Mouse (Mus musculus): ENCODE data around the gene Mapkapk2. TPM values are rescaled to one million over a fixed set of nuclear protein-coding genes. Genes with fewer than 3 reads are reported as not detected.
A peak's percentile ranks its signal among the peaks of the same experiment; 100 is the strongest.

The Mapkapk2 gene
- polyA plus RNA-seq, 1 experiment from 2014 or later = 57.5 TPM

DNA sequence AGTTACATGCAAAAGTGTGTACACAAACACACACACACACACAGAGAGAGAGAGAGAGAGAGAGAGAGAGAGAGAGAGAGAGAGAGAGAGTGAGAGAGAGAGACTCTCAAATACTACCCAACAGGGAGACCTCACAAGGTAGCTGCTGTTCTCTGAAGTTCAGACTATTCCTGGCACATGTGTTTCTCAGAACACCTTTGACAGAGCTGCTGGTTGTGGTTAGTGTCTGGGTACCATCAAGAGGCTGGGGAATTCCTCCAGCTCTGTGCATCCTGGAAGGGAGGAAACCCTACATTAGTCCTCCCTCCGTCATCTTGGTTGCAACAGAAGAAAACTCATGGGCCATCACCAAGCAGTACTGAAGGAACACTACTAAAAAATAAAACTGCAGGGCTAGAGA, 16.9 kb downstream of the Mapkapk2 start:
- no peak overlapping the region for H3K9ac ChIP-seq
- H3K36me3 ChIP-seq = no peaks in the 10 kb centered on the region
- no peaks in the 10 kb centered on the region for H3K9me3 ChIP-seq (replicated peaks)
- ATAC-seq (replicated peaks; ENCODE audit: insufficient number of reproducible peaks, insufficient read depth, low FRiP score, low read depth) = no peak
- no peaks in the 10 kb centered on the region for H3K27me3 ChIP-seq
- 77% methylated on average over 1 of the region's 1 CpGs for WGBS
- H3K27ac ChIP-seq = peak overlapping the region; percentile 53
- H3K4me3 ChIP-seq = no peak overlapping the region
- H3K4me1 ChIP-seq (replicated peaks) = peaks cover 97% of the 10 kb centered on the region
- no peak overlapping the region for H3K4me2 ChIP-seq

DNA sequence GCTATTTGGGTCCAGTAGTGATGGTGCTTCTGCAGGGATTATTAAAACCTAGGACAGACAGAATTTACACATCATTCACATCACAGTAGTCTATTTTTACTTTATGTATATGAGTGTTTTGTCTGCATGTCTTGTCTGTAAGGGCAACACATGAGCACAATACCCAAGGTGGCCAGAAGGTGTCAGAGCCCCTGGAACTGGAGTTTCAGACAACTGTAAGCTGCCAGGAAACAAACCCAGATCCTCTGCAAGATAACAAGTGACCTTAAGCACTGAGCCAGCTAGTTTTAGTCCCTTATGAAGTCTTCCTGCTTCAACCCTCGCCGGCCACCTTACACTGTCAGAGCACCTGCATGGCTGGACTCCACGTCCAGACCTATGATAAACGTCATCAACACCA, 17.9 kb downstream of the Mapkapk2 start:
- Histone ChIP-seq H3K27me3 (no peaks in the 10 kb centered on the region), H3K27ac (peak overlapping the region; percentile 47; the same call in 1 of the 2 replicates), H3K9me3 (replicated peaks) (no peaks in the 10 kb centered on the region), H3K9ac (no peak overlapping the region), H3K4me1 (replicated peaks) (peaks cover 97% of the 10 kb centered on the region), H3K4me3 (no peak overlapping the region), H3K36me3 (no peaks in the 10 kb centered on the region), H3K4me2 (no peak overlapping the region)
- no peak for ATAC-seq (replicated peaks; ENCODE audit: insufficient number of reproducible peaks, insufficient read depth, low FRiP score, low read depth)
- 52% methylated on average over 4 of the region's 4 CpGs for WGBS

GRCm38 (mm10) chr1:131078761-131079330, 18.8 kb downstream of the Mapkapk2 start:
- Histone ChIP-seq H3K27ac (peak overlapping the region; percentile 47), H3K9ac (no peak overlapping the region), H3K4me3 (no peak overlapping the region), H3K27me3 (no peaks in the 10 kb centered on the region), H3K9me3 (replicated peaks) (no peaks in the 10 kb centered on the region), H3K4me1 (replicated peaks) (peaks cover 97% of the 10 kb centered on the region), H3K4me2 (peak overlapping the region; percentile 3; the same call in 1 of the 2 replicates), H3K36me3 (no peaks in the 10 kb centered on the region)
- ATAC-seq (replicated peaks; ENCODE audit: insufficient number of reproducible peaks, insufficient read depth, low FRiP score, low read depth) = no peak
- WGBS = 51% methylated on average over 3 of the region's 3 CpGs

- H3K9me3 ChIP-seq (replicated peaks) = no peaks in the 10 kb centered on the region
- H3K36me3 ChIP-seq = no peaks in the 10 kb centered on the region
- H3K4me3 ChIP-seq = no peak overlapping the region
- peak overlapping the region; percentile 15; the same call in 1 of the 2 replicates for H3K4me2 ChIP-seq
- ATAC-seq (replicated peaks; ENCODE audit: insufficient number of reproducible peaks, insufficient read depth, low FRiP score, low read depth) = no peak
- H3K27me3 ChIP-seq = no peaks in the 10 kb centered on the region
- no peak overlapping the region for H3K9ac ChIP-seq
- 74% methylated on average over 7 of the region's 7 CpGs for WGBS
- peak overlapping the region; percentile 76; the same call in 1 of the 2 replicates for H3K27ac ChIP-seq
- peaks cover 85% of the 10 kb centered on the region for H3K4me1 ChIP-seq (replicated peaks)
These were observed 22.4 kb downstream of the Mapkapk2 start for GRCm38 (mm10) chr1:131075098-131075791.

GRCm38 (mm10) chr1:131074524-131074938, 23.1 kb downstream of the Mapkapk2 start:
- peak overlapping the region; percentile 76 for H3K27ac ChIP-seq
- peak; percentile 51; the same call in 1 of the 2 replicates for ATAC-seq (replicated peaks; ENCODE audit: insufficient number of reproducible peaks, insufficient read depth, low FRiP score, low read depth)
- H3K4me2 ChIP-seq = peak overlapping the region; percentile 15
- peaks cover 78% of the 10 kb centered on the region for H3K4me1 ChIP-seq (replicated peaks)
- no peak overlapping the region for H3K4me3 ChIP-seq
- WGBS = 22% methylated on average over 8 of the region's 8 CpGs
- 0 out of 2 replicates have a peak overlapping the region, but pooled peaks have one; percentile 5 for H3K9ac ChIP-seq
- H3K9me3 ChIP-seq (replicated peaks) = no peaks in the 10 kb centered on the region
- H3K36me3 ChIP-seq = no peaks in the 10 kb centered on the region
- H3K27me3 ChIP-seq = no peaks in the 10 kb centered on the region

DNA sequence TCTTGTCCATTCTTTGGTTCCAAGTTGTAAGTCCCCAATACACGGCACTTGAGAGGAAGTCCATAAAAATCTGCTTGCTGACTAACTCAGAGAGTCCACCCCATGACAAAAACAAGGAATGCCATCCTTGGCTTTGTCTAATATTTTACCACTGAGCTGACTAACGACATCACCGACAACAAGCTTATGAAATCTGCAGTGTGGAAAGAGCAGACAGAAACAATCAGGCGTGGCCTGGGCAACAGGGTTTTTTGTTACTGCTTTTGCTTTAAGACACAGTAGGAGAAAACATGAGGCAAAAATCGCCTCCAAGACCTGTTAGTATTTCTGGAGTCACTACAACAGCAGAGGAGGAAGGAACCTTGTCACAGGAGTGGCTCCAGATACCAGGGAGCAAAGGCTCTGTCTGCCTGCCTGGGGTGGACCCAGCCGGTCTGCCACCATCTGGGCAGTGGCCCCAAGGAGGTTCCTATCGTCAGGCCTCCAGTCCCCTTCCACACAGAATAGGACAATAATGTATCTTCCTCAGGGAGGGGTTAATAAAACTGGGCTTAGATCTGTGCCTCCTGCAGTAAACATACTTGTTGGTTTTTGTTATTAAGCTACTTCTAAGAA, 25.1 kb downstream of the Mapkapk2 start:
- ATAC-seq (replicated peaks; ENCODE audit: insufficient number of reproducible peaks, insufficient read depth, low FRiP score, low read depth) = no peak
- H3K4me2 ChIP-seq = no peak overlapping the region
- 79% methylated on average over 7 of the region's 7 CpGs for WGBS
- peaks cover 68% of the 10 kb centered on the region for H3K4me1 ChIP-seq (replicated peaks)
- no peak overlapping the region for H3K27ac ChIP-seq
- no peaks in the 10 kb centered on the region for H3K36me3 ChIP-seq
- H3K9me3 ChIP-seq (replicated peaks) = no peaks in the 10 kb centered on the region
- no peak overlapping the region for H3K4me3 ChIP-seq
- H3K27me3 ChIP-seq = no peaks in the 10 kb centered on the region
- no peak overlapping the region for H3K9ac ChIP-seq

- Histone ChIP-seq H3K9ac (no peak overlapping the region), H3K4me2 (no peak overlapping the region), H3K27ac (no peak overlapping the region), H3K27me3 (no peaks in the 10 kb centered on the region), H3K36me3 (no peaks in the 10 kb centered on the region), H3K9me3 (replicated peaks) (no peaks in the 10 kb centered on the region), H3K4me3 (no peak overlapping the region), H3K4me1 (replicated peaks) (peaks cover 48% of the 10 kb centered on the region)
- no peak for ATAC-seq (replicated peaks; ENCODE audit: insufficient number of reproducible peaks, insufficient read depth, low FRiP score, low read depth)
- WGBS = 76% methylated on average over 7 of the region's 7 CpGs
These were observed 28.6 kb downstream of the Mapkapk2 start for GRCm38 (mm10) chr1:131069010-131069409.

DNA sequence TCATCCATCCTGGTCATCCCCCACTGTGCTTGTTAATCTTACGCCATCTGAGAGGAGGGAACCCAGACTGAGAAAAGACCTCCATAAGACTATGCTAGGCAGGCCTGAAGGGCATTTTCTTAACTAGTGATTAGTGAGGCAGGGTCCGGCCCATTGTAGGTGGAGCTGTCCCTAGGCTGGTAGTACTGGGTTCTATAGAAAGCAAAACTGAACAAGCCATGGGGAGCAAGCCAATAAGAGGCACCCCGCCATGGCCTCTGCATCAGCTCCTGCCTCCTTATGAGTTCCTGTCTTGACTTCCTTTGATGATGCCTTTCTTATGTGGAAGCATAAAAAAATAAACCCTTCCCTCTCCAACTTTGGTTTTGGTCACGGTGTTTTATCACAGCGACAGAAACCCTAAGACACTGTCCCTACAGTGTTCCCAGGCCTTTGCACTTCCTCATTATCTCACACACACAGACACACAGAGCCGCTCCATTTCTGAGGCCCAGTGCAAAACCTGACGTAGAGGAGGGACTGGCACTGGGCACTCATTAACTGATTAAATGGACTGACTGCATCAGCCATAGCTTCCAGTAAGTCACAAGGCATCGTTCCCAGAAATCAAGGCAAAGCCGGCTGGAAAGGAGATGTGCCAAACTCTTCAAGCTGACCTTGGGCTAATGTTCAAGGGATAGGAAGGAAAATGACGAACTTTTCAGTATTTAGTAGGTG, 29.5 kb downstream of the Mapkapk2 start:
- Histone ChIP-seq H3K36me3 (no peaks in the 10 kb centered on the region), H3K27ac (peak overlapping the region; percentile 11; the same call in 1 of the 2 replicates), H3K4me1 (replicated peaks) (peaks cover 48% of the 10 kb centered on the region), H3K9me3 (replicated peaks) (no peaks in the 10 kb centered on the region), H3K4me3 (no peak overlapping the region), H3K27me3 (no peaks in the 10 kb centered on the region), H3K4me2 (no peak overlapping the region), H3K9ac (no peak overlapping the region)
- WGBS = 77% methylated on average over 10 of the region's 10 CpGs
- ATAC-seq (replicated peaks; ENCODE audit: insufficient number of reproducible peaks, insufficient read depth, low FRiP score, low read depth) = no peak

DNA sequence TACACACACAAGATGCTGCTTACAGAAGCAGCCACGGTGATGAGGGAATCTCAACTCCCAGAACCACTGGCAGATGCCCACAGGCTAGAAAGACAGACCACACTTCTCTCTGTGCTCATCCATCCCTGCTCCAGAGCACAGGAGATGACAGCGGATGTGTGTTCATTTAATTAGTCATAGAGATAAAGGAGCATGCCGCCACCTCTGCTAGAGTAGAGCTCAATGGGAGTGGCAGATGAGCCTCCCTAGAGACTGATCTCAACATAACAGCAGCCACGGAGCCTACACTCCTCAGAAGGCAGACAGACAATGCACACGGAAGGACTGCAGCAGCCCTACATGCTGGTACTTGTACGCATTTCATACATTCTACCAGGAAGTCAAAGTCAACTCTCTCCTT, 33.4 kb downstream of the Mapkapk2 start:
- 35% methylated on average over 6 of the region's 6 CpGs for WGBS
- no peaks in the 10 kb centered on the region for H3K36me3 ChIP-seq
- H3K9me3 ChIP-seq (replicated peaks) = no peaks in the 10 kb centered on the region
- H3K4me3 ChIP-seq = no peak overlapping the region
- H3K9ac ChIP-seq = no peak overlapping the region
- no peak for ATAC-seq (replicated peaks; ENCODE audit: insufficient number of reproducible peaks, insufficient read depth, low FRiP score, low read depth)
- peaks cover 70% of the 10 kb centered on the region for H3K4me1 ChIP-seq (replicated peaks)
- H3K27ac ChIP-seq = peak overlapping the region; percentile 35
- H3K4me2 ChIP-seq = no peak overlapping the region
- H3K27me3 ChIP-seq = no peaks in the 10 kb centered on the region

- peak; percentile 62 for ATAC-seq (replicated peaks; ENCODE audit: insufficient number of reproducible peaks, insufficient read depth, low FRiP score, low read depth)
- H3K9me3 ChIP-seq (replicated peaks) = no peaks in the 10 kb centered on the region
- 39% methylated on average over 6 of the region's 6 CpGs for WGBS
- peak overlapping the region; percentile 87 for H3K27ac ChIP-seq
- H3K36me3 ChIP-seq = peaks cover 4% of the 10 kb centered on the region
- H3K9ac ChIP-seq = peak overlapping the region; percentile 9; the same call in 1 of the 2 replicates
- no peaks in the 10 kb centered on the region for H3K27me3 ChIP-seq
- H3K4me3 ChIP-seq = no peak overlapping the region
- H3K4me2 ChIP-seq = peak overlapping the region; percentile 49
- H3K4me1 ChIP-seq (replicated peaks) = peaks cover 77% of the 10 kb centered on the region
These were observed 34.8 kb downstream of the Mapkapk2 start for GRCm38 (mm10) chr1:131062821-131063220.

- peak overlapping the region; percentile 87 for H3K27ac ChIP-seq
- no peak overlapping the region for H3K4me3 ChIP-seq
- H3K9ac ChIP-seq = no peak overlapping the region
- peaks cover 14% of the 10 kb centered on the region for H3K36me3 ChIP-seq
- no peaks in the 10 kb centered on the region for H3K9me3 ChIP-seq (replicated peaks)
- no peak for ATAC-seq (replicated peaks; ENCODE audit: insufficient number of reproducible peaks, insufficient read depth, low FRiP score, low read depth)
- H3K4me1 ChIP-seq (replicated peaks) = peaks cover 75% of the 10 kb centered on the region
- no peaks in the 10 kb centered on the region for H3K27me3 ChIP-seq
- WGBS = 46% methylated on average over 7 of the region's 7 CpGs
- H3K4me2 ChIP-seq = 0 out of 2 replicates have a peak overlapping the region, but pooled peaks have one; percentile 5
These were observed 35.8 kb downstream of the Mapkapk2 start for GRCm38 (mm10) chr1:131061740-131062254.

Data from heart, embryonic 15.5 days (tissue).